Mouse (Mus musculus): ENCODE results near the gene Csf1. TPM values are rescaled to one million over a fixed set of nuclear protein-coding genes. Genes with fewer than 3 reads are reported as not detected.

Gene Csf1
- polyA plus RNA-seq (2014; fragmentation: Nextera tagmentation; extraction: Ambion mirVana), result 11.0 and 14.0 TPM in 2 replicates

DNA sequence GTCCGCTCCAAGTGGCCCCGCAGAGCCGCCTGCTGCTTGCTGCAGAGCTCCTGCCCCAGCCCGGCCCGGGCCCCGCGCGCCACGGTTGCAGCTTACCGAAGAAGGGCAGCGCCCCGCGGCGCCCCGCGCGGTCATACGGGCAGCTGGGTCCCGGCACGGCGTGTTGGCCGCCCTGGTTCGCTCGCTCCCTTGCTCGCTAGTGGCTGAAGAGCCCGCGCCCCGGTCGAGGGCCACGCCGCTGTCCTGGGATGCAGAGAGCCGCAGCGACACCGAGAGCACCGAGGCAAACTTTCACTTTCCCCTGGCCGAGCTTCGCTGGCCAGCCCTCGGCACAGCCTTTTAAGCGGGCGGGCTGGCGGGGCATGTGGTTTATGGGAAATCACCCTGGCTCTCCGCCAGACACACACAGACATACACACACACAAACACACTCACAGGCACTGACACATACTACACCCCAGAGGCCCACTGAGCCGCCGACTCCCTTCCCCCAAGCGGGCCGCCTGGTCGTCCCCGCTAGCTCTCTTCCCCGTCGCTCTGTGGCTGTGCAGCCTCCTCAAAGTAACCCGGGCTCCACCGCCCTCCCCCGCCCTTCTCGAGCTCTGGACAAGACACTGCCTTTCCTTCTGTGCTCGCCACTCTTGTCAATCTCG is at the start of gene Csf1:
Csf1 (minus strand) TSS at position 541 of the 653 bp plus-strand sequence.
- ATAC-seq (ENCODE audit: insufficient number of reproducible peaks, insufficient read depth, low FRiP score, low read depth), result peak; percentile 78
- H3K36me3 ChIP-seq (ENCODE audit: control insufficient read depth, insufficient read depth, low read length), result no peaks in the 10 kb centered on the region
- H3K4me2 ChIP-seq (replicated peaks; ENCODE audit: low read depth, low read length), result peak within 1 kb of the TSS; percentile 79
- H3K9me3 ChIP-seq (ENCODE audit: control insufficient read depth, low read depth, low read length), result no peaks in the 10 kb centered on the region
- no peaks in the 10 kb centered on the region for H3K27me3 ChIP-seq (ENCODE audit: control insufficient read depth, insufficient read depth, low read length)
- peak within 1 kb of the TSS; percentile 92 for H3K27ac ChIP-seq (ENCODE audit: low read length)
- peak within 1 kb of the TSS; percentile 85 for H3K9ac ChIP-seq (replicated peaks; ENCODE audit: low read depth, low read length)
- H3K4me3 ChIP-seq (ENCODE audit: low read depth, low read length), result peak within 1 kb of the TSS; percentile 75
- WGBS, result under 1% methylated on average over 56 of the region's 56 CpGs
- peaks cover 21% of the 10 kb centered on the region for H3K4me1 ChIP-seq (ENCODE audit: control insufficient read depth, insufficient read depth, low read length)

DNA sequence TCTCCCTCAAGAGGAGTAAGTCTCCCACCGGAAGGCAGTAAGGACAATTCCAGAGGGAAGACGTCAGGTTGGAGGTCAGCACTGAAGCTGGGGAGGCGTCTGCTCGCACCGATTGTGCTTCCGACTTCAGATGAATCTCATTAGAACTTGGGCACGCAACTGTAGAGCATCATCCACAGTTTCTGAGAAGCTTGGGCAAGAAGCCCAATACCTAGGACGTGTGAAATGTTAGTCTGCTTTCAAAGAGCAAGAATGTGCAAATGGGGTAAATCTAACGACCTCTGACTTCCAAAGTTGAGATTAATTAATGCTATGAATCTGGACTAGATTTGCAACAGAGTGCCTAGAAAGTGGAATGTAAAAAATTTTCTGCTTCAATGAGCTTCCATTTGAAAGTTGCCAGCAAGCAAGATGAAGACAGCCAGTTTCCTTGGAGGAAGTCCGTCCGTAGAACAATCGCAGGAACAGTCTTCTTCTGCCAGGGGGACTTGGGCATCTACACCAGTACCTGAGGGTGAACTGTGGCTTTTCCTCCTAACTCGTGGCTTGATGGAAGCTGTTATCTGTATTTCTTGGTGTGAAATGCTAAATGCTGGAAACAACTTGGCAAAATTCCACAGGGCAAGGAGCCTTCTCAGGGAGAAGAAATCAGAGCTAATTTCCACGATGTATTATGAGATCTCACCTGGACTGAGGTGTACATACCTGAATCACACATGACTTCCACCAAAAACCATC is 47.9 kb upstream of the Csf1 start:
- Histone ChIP-seq H3K9ac (replicated peaks; ENCODE audit: low read depth, low read length) (no peak overlapping the region), H3K9me3 (ENCODE audit: control insufficient read depth, low read depth, low read length) (no peaks in the 10 kb centered on the region), H3K4me1 (ENCODE audit: control insufficient read depth, insufficient read depth, low read length) (0 out of 2 replicates have a peak, but pooled peaks cover 6% of the 10 kb centered on the region), H3K4me3 (ENCODE audit: low read depth, low read length) (no peak overlapping the region), H3K36me3 (ENCODE audit: control insufficient read depth, insufficient read depth, low read length) (no peaks in the 10 kb centered on the region), H3K4me2 (replicated peaks; ENCODE audit: low read depth, low read length) (no peak overlapping the region), H3K27me3 (ENCODE audit: control insufficient read depth, insufficient read depth, low read length) (no peaks in the 10 kb centered on the region), H3K27ac (ENCODE audit: low read length) (no peak overlapping the region)
- ATAC-seq (ENCODE audit: insufficient number of reproducible peaks, insufficient read depth, low FRiP score, low read depth), result no peak
- 47% methylated on average over 14 of the region's 14 CpGs for WGBS

DNA sequence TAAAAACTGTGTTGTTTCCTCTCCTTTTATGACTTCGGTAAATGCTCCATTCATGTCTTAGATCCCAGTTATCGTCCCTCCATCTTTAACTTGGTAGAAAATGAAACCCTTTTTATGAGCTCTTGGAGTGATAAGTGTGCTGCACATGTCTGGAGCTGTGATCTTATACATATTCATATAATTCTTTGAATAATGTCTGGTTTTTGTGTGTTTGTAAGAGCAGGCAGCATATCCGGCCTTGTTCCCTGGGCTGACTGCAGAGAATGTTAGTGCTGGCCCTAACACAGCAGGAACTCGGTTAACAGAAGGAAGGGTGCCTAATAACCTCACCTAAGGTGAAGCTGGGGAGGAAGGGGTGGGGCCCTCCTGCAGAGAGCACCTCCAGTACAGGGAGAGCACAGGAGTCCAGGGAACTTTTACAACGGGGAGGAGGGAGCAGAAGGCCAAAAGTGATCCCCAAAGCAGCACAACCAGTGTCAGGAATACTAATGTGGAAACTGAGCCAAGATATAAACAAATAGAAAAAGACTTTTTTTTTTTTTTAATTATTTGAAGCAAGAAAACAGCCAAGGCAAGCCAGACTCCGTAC is 47.2 kb upstream of the Csf1 start:
- H3K4me1 ChIP-seq (ENCODE audit: control insufficient read depth, insufficient read depth, low read length), result 0 out of 2 replicates have a peak, but pooled peaks cover 6% of the 10 kb centered on the region
- no peak overlapping the region for H3K27ac ChIP-seq (ENCODE audit: low read length)
- H3K27me3 ChIP-seq (ENCODE audit: control insufficient read depth, insufficient read depth, low read length), result no peaks in the 10 kb centered on the region
- H3K9me3 ChIP-seq (ENCODE audit: control insufficient read depth, low read depth, low read length), result no peaks in the 10 kb centered on the region
- H3K4me3 ChIP-seq (ENCODE audit: low read depth, low read length), result no peak overlapping the region
- 40% methylated on average over 6 of the region's 6 CpGs for WGBS
- no peaks in the 10 kb centered on the region for H3K36me3 ChIP-seq (ENCODE audit: control insufficient read depth, insufficient read depth, low read length)
- ATAC-seq (ENCODE audit: insufficient number of reproducible peaks, insufficient read depth, low FRiP score, low read depth), result no peak
- H3K4me2 ChIP-seq (replicated peaks; ENCODE audit: low read depth, low read length), result no peak overlapping the region
- no peak overlapping the region for H3K9ac ChIP-seq (replicated peaks; ENCODE audit: low read depth, low read length)

DNA sequence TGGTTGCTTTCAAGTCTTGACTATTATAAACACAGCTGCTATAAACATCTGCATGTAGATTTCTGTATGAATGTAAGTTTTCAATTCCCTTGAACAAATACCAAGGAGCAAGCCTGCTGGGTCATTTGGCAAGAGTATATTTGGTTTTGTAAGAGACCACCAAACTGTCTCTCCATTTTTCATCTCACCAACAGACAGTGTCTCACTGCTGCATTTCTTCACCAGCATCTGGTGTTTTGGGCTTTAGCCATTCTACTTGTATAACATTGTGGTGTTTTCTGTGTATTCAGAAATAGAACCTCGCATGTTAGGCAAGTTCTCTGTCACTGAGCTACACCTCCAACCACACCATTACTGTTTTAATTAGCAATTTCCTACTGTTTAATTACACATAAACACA is 46.6 kb upstream of the Csf1 start:
- H3K9ac ChIP-seq (replicated peaks; ENCODE audit: low read depth, low read length), result no peak overlapping the region
- H3K27me3 ChIP-seq (ENCODE audit: control insufficient read depth, insufficient read depth, low read length), result no peaks in the 10 kb centered on the region
- no peak overlapping the region for H3K4me2 ChIP-seq (replicated peaks; ENCODE audit: low read depth, low read length)
- ATAC-seq (ENCODE audit: insufficient number of reproducible peaks, insufficient read depth, low FRiP score, low read depth), result no peak
- H3K36me3 ChIP-seq (ENCODE audit: control insufficient read depth, insufficient read depth, low read length), result no peaks in the 10 kb centered on the region
- no peaks in the 10 kb centered on the region for H3K9me3 ChIP-seq (ENCODE audit: control insufficient read depth, low read depth, low read length)
- no peak overlapping the region for H3K4me3 ChIP-seq (ENCODE audit: low read depth, low read length)
- 0 out of 2 replicates have a peak, but pooled peaks cover 6% of the 10 kb centered on the region for H3K4me1 ChIP-seq (ENCODE audit: control insufficient read depth, insufficient read depth, low read length)
- WGBS, result 93% methylated on average over 1 of the region's 1 CpGs
- no peak overlapping the region for H3K27ac ChIP-seq (ENCODE audit: low read length)

DNA sequence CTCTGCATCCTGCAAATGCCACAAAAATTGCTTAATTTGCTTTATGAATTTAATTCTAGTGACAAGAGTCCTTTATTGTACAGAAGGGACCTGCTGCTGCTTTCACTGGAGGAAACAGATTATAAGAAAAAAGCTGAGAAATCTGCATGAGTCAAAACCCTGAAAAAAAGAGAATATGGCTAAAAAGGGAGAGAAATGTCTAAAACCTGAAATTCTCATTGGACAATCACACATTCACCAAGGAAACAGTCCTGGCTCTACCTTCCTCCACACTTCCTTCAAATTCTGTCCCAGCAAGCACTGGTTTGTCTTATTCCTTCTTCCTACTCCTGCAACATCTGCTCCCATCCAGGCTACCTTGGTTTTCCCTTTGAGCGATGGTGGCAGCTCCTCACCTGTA is 44.5 kb upstream of the Csf1 start:
- WGBS, result 91% methylated on average over 1 of the region's 1 CpGs
- no peak overlapping the region for H3K4me3 ChIP-seq (ENCODE audit: low read depth, low read length)
- H3K4me1 ChIP-seq (ENCODE audit: control insufficient read depth, insufficient read depth, low read length), result 0 out of 2 replicates have a peak, but pooled peaks cover 6% of the 10 kb centered on the region
- no peaks in the 10 kb centered on the region for H3K36me3 ChIP-seq (ENCODE audit: control insufficient read depth, insufficient read depth, low read length)
- H3K4me2 ChIP-seq (replicated peaks; ENCODE audit: low read depth, low read length), result no peak overlapping the region
- ATAC-seq (ENCODE audit: insufficient number of reproducible peaks, insufficient read depth, low FRiP score, low read depth), result no peak
- no peak overlapping the region for H3K27ac ChIP-seq (ENCODE audit: low read length)
- no peaks in the 10 kb centered on the region for H3K9me3 ChIP-seq (ENCODE audit: control insufficient read depth, low read depth, low read length)
- no peaks in the 10 kb centered on the region for H3K27me3 ChIP-seq (ENCODE audit: control insufficient read depth, insufficient read depth, low read length)
- H3K9ac ChIP-seq (replicated peaks; ENCODE audit: low read depth, low read length), result no peak overlapping the region

DNA sequence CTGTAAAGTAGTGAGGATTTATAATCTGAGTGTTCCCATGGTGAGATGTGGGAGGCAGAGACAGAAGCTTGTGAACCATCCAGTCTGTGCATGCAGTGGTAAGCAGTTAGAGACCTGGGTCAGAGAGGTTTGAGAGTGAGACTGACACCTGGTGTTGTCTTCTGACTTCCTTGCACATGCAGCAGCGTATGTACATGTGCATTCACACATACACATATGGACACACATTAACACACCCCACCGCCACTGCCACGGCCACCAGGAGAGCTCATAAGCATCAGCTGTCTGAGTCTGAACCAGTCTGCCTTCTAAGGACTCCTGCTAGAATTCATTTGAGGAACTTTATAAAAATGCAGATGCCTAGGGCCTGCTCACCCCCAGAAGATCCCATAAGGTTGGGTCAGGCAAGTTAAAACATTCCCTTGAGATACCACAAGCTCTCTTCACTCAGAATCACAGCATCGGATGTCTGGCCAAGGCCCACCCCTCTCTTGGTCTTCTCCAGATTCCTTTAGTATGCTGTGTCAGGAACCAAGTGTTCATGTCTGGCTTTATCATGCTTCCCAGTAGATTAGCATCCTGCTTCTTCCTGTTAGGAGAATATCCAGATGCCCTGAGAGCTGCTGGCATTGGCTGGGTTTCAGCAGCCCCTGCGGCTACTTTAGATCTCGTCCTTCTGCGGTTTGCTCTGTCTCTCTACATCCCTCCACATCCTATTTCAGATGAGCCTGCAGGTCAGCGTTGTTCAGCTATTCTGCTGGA is 42.1 kb upstream of the Csf1 start:
- H3K9me3 ChIP-seq (ENCODE audit: control insufficient read depth, low read depth, low read length), result no peaks in the 10 kb centered on the region
- no peak for ATAC-seq (ENCODE audit: insufficient number of reproducible peaks, insufficient read depth, low FRiP score, low read depth)
- H3K9ac ChIP-seq (replicated peaks; ENCODE audit: low read depth, low read length), result no peak overlapping the region
- no peaks in the 10 kb centered on the region for H3K36me3 ChIP-seq (ENCODE audit: control insufficient read depth, insufficient read depth, low read length)
- WGBS, result 69% methylated on average over 8 of the region's 8 CpGs
- no peak overlapping the region for H3K27ac ChIP-seq (ENCODE audit: low read length)
- no peak overlapping the region for H3K4me3 ChIP-seq (ENCODE audit: low read depth, low read length)
- H3K4me1 ChIP-seq (ENCODE audit: control insufficient read depth, insufficient read depth, low read length), result no peaks in the 10 kb centered on the region
- no peaks in the 10 kb centered on the region for H3K27me3 ChIP-seq (ENCODE audit: control insufficient read depth, insufficient read depth, low read length)
- H3K4me2 ChIP-seq (replicated peaks; ENCODE audit: low read depth, low read length), result no peak overlapping the region

DNA sequence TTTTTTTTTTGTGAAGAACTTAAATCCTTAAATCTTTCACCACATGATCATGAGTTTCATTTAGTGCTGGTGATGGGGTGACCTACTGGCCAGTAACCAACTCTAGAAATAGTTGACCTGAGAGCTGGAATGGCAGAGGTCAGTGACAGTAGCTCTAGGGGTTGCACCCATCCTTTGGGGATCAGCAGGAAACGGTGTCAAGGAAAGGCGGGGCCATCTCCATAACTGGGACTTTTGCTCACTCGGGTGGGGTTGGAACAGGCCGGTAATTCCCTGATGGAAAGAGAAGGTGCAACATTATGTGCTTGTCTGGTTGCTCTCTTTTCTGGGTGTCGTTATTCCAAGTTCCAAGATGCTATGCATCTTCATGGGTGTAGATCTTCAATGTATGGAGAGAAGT is 38.7 kb upstream of the Csf1 start:
- H3K36me3 ChIP-seq (ENCODE audit: control insufficient read depth, insufficient read depth, low read length), result no peaks in the 10 kb centered on the region
- no peaks in the 10 kb centered on the region for H3K27me3 ChIP-seq (ENCODE audit: control insufficient read depth, insufficient read depth, low read length)
- H3K9me3 ChIP-seq (ENCODE audit: control insufficient read depth, low read depth, low read length), result no peaks in the 10 kb centered on the region
- H3K27ac ChIP-seq (ENCODE audit: low read length), result no peak overlapping the region
- 82% methylated on average over 5 of the region's 5 CpGs for WGBS
- no peak overlapping the region for H3K4me3 ChIP-seq (ENCODE audit: low read depth, low read length)
- H3K4me2 ChIP-seq (replicated peaks; ENCODE audit: low read depth, low read length), result no peak overlapping the region
- peaks cover 4% of the 10 kb centered on the region for H3K4me1 ChIP-seq (ENCODE audit: control insufficient read depth, insufficient read depth, low read length)
- ATAC-seq (ENCODE audit: insufficient number of reproducible peaks, insufficient read depth, low FRiP score, low read depth), result no peak
- H3K9ac ChIP-seq (replicated peaks; ENCODE audit: low read depth, low read length), result no peak overlapping the region

All from stomach, embryonic 14.5 days (tissue).